Mouse (Mus musculus) brain, embryonic 18.5 days (tissue): ENCODE measurements around the gene Proser1.
A peak's percentile ranks its signal among the peaks of the same experiment; 100 is the strongest.

Source experiments
- DNase-seq: peaks from one replicate; pipeline ENCODE4 v3.0.0-alpha.2; 2012; ENCODE audit warnings: low read depth, low spot score

The Proser1 gene

GRCm38 (mm10) chr3:53466481-53466880 is 3.0 kb downstream of the Proser1 start:
- DNase-seq: no peak

- DNase-seq: no peak
Measured at GRCm38 (mm10) chr3:53467356-53467755, 3.9 kb downstream of the Proser1 start.

- DNase-seq: no peak
Measured at GRCm38 (mm10) chr3:53469650-53470049, 6.2 kb downstream of the Proser1 start.

GRCm38 (mm10) chr3:53472061-53472460 is 8.6 kb downstream of the Proser1 start:
- no peak for DNase-seq

- DNase-seq: no peak
Measured at GRCm38 (mm10) chr3:53474179-53474578, 10.7 kb downstream of the Proser1 start.

- peak; percentile 26 for DNase-seq
Measured at GRCm38 (mm10) chr3:53475889-53476288, 12.4 kb downstream of the Proser1 start.

- no peak for DNase-seq
Measured at GRCm38 (mm10) chr3:53477468-53477867, 14.0 kb downstream of the Proser1 start.

- DNase-seq: no peak
Measured at GRCm38 (mm10) chr3:53478419-53479046, 15.1 kb downstream of the Proser1 start.

- no peak for DNase-seq
Measured at GRCm38 (mm10) chr3:53483414-53484059, 20.1 kb downstream of the Proser1 start.

- DNase-seq: no peak
Measured at GRCm38 (mm10) chr3:53486561-53486960, 23.1 kb downstream of the Proser1 start.

- no peak for DNase-seq
Measured at GRCm38 (mm10) chr3:53486996-53487576, 23.6 kb downstream of the Proser1 start.

- no peak for DNase-seq
Measured at GRCm38 (mm10) chr3:53488353-53488752, 24.9 kb downstream of the Proser1 start, which contains the start of gene Stoml3. Gene Stoml3, plus strand, starts transcription at chr3:53488653.

- no peak for DNase-seq
Measured at GRCm38 (mm10) chr3:53498351-53498905, 35.0 kb downstream of the Proser1 start.

- DNase-seq: no peak
Measured at GRCm38 (mm10) chr3:53502428-53502827, 39.0 kb downstream of the Proser1 start.

GRCm38 (mm10) chr3:53513096-53513495 is 49.6 kb downstream of the Proser1 start:
- DNase-seq: no peak

GRCm38 (mm10) chr3:53514221-53515065 is 51.0 kb downstream of the Proser1 start:
- no peak for DNase-seq

- DNase-seq: no peak
Measured at GRCm38 (mm10) chr3:53522794-53523193, 59.3 kb downstream of the Proser1 start.

GRCm38 (mm10) chr3:53525737-53526136 is 62.3 kb downstream of the Proser1 start:
- DNase-seq: peak; percentile 73

- DNase-seq: no peak
Measured at GRCm38 (mm10) chr3:53530305-53530704, 66.8 kb downstream of the Proser1 start.
